Mouse (Mus musculus): ENCODE measurements around the gene Arhgap27.
"Not testable (repeated sequence)": the region's sequence is repeated elsewhere in the genome, so short reads cannot be mapped to it uniquely, and the experiment has no call there.

Gene Arhgap27

DNA sequence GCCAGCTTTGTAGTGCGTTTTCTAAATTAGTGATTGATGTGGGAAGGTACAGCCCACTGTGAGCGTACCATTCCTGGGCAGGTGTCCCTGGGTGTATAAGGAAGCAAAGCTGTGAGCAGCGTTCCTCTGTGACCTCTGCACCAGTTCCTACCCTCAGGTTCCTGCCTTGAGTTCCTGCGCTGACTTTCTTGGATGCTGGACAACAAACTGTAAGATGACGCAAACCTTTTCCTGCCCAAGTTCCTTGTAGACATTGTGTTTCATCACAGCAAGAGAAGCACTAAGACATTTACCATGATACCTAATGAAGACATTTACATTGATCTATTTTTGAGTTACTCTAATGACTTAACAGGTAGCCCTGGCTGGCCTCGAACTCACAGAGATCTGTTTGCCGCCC lies 68.7 kb downstream of the Arhgap27 start:
- no peak for DNase-seq (ENCODE audit: low read depth, low spot score)

DNA sequence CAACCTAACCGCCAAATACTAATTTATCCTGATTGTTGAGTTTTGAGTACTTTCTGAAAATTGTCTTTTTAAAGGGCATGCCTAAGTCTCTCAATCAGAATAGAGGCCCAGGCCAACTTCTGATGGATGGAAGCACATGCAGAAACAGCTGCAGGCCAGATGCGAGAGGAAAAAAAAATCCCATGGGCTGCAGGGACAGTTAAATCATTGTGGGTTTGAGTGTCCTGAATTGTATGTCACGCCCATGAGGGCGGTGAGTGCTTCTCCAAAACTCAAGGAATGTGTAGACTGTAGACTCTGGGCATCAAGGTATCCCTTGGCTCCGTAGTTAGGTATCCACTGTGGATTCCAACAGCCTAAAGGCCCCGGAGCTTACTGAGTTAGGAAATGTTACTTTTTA lies 69.4 kb downstream of the Arhgap27 start:
- no peak for DNase-seq (ENCODE audit: low read depth, low spot score)

DNA sequence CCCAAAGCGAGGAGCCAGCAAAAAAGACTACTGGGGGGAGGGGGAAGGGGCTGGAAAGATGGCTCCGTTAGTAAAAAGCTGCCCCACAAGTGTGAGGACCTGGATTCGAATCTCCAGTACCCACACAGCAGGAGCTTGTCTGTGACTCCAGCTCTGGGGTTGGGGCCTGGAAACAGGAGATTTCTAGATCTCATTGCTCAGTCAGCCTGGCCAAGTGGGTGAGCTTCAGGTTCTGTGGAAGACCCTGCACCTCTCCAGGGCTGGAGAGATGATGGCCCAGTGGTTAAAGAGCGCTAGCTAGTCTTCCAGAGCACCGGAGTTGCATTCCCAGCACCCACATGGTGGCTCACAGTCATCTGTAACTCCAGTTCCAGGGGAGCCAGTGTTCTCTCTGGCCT lies 70.6 kb downstream of the Arhgap27 start:
- DNase-seq (ENCODE audit: low read depth, low spot score), result no peak

DNA sequence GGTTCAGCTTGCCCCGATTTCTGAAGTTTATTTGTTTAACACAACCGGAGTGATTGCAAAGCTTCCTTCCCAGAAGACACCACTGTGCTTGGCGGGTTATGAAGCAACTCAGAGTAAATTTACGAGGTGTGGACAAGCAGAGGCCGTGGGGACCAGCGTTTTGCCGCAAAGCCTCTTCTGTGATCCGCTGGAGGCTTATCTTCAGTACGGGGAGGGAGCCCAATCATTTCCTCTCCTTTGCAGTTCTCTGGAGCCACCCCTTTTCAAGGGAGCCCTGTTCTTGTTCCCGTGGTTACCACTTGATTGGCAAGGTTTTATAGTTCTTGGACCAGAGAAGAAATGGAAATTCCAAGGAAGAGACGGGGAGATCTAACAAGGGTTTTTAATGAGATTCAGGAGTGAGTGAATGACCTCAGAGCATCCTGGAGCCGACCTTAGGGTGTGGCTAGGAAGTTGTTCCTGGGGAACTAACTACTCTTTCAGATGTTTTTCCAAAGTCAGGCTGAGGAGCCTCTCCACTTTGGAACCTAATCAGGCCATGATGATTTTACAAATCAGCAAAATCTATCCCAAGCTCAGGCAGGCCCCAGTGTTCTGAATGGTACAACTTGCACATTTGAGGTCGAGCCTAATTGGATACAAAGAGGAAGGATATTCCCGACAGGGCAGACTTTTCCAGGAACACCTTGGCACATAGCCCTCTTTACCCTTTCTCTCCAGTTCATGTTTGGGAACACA lies 71.2 kb downstream of the Arhgap27 start:
- no peak for DNase-seq (ENCODE audit: low read depth, low spot score)

DNA sequence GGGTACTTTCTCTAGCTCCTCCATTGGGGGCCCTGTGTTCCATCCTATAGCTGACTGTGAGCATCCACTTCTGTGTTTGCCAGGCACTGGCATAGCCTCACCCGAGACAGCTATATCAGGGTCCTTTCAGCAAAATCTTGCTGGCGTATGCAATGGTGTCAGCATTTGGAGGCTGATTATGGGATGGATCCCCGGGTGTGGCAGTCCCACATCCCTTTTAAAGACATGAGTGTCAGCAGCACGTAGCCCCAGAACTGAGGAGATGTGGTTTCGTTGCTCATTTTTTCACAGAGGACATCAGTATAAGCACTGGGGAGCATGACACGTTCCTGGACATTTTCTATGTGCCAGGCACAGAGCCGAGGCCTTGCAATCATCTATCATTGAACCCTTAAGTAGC lies 72.7 kb downstream of the Arhgap27 start:
- not testable (repeated sequence) for DNase-seq (ENCODE audit: low read depth, low spot score)

DNA sequence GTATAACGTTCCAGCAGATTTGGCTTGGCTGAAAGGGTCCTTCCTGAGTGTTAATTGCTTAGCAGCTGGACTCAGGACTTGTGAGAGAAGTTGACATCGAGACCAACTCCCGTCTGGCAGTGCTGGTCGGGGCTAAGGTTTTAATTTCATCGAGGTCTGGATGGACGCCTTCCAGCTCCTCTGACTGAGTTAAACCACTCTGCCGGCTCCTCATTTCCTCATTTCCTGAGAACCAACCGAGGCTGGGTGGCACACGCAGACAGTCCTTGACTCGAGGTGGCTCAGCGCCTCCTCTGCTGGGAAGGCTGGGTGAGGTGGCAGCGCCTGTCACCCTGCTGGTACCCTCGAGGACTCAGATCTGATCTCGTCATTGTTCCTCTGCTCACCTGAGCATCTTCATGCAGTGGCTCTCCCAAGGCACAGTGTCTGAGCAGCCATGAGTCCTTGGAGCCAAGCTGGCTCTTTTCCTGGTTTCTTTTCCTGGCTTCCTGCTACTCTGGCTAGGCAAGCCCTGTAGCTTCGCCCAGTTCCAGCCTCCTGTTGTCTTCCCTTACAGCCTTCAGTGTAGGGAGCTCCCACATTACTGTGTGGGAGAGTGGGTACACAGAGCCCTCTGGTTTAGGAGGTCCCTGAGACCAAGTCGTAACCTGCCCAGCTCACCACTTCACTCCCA lies 75.1 kb downstream of the Arhgap27 start:
- no peak for DNase-seq (ENCODE audit: low read depth, low spot score)

DNA sequence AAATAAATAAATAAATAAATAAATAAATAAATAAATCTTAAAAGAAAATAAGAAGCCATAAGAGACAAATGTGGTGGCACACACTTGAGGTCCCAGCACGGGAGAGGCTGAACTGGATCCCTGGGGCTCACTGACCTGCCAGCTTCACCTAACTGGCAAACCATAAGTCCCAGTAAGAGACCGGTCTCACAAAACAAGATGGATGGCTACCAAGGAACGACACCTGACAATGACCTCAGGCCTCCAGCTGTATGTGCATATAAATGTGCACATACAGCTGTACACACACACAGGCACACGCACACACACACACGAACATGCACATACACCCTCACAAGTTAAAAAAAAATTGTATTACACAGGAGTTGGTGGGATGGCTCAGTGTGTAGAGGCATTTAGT lies 76.6 kb downstream of the Arhgap27 start:
- DNase-seq (ENCODE audit: low read depth, low spot score), result no peak

DNA sequence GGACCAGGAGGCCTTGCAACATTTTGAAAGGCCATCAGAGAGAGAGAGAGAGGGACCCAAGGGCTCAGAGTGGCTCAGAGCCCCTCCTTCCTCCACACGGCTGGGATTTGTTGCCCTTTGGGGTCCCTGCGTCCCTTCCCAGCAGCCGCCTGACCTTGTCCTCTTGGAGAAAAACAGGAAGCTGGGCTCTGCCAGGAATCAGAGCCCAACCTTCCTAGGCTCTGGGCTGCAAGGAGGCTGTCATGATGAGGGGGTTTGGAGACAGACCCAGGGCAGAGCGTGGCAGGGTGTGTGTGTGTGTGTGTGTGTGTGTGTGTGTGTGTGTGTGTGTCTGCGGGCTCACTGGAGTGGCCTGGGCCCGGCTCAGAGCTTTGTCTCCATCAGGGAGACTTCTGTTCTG lies 77.5 kb downstream of the Arhgap27 start:
- no peak for DNase-seq (ENCODE audit: low read depth, low spot score)

DNA sequence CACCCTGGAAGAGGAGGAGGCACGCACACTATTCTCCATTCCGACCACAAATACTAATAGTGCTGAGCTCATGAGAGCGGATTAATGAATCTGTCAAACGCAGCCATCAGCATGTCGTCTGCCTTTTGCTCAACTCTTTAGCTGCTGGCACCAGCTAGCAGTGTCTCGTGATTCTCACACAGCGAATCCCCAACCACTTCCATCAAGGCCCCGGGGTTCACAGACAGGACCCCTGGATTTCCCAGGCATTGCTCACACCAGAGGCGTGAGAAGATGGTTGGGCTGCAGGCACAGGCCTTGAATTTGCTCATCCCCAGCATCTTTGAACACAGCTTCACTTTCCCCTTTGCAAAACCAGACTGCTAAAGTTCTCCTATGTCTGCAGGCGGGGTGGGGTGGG lies 78.2 kb downstream of the Arhgap27 start:
- no peak for DNase-seq (ENCODE audit: low read depth, low spot score)

DNA sequence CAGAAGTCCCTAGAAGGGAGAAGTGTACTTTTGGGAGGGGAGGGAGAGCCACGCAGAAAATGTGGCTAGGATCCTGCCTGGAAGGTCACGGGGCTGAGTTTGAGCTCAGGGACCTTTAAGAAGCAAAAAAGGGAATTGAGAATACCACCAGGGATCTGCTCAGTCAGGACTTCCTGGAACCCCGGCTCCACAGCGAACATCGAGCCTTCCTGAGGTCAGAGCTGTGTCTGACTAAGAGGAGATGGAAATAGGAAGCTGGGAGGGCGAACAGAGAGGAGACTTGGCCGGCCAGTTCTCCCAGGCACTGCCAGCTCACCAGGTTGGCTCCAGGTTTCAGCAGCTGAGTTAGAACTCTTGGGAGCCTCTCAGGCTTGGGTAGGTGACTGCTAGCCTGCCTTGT lies 81.7 kb downstream of the Arhgap27 start:
- DNase-seq (ENCODE audit: low read depth, low spot score), result no peak
